Mouse (Mus musculus) lung, postnatal 0 days (tissue): ENCODE measurements at regions not wholly inside any gene's neighbourhood (a gene's known extent, or its start where the extent isn't known, plus 50 kb on each side); places are given as distances from the start of the nearest gene placed in this dataset.

ENCODE experiments used
- CTCF ChIP-seq: IDR thresholded peaks from 2 replicates; pipeline ENCODE4 v1.5.1; 2016; ENCODE audit warnings: antibody characterized with exemption, mild to moderate bottlenecking
- EP300 ChIP-seq: IDR thresholded peaks from 2 replicates; pipeline ENCODE4 v1.6.1; 2016; ENCODE audit warnings: antibody characterized with exemption, mild to moderate bottlenecking, control low read depth

- TF ChIP-seq CTCF, result no peak
- no peak for TF ChIP-seq EP300
Measured at GRCm38 (mm10) chr2:138702783-138703182, 446.4 kb downstream of the Btbd3 start.
